Mouse (Mus musculus) liver, adult 2 months (tissue): ENCODE data around the gene Pla2g15. TPM values are rescaled to one million over a fixed set of nuclear protein-coding genes. Genes with fewer than 3 reads are reported as not detected.

Source experiments
- DNase-seq: peaks from one replicate; pipeline ENCODE4 v3.0.0-alpha.2; 2011; ENCODE audit warnings: low read depth, low spot score; ENCODE audit errors: extremely low read depth
- H3K27ac ChIP-seq: fragments of 200-500 bp; replicated peaks from 2 replicates; pipeline ENCODE4 v1.5.1; 2012; ENCODE audit warnings: low read depth, mild to moderate bottlenecking, control low read depth, inconsistent platforms, low read length; ENCODE audit not compliant: insufficient read depth
- H3K27me3 ChIP-seq: fragments of 200-500 bp; 2 replicates; pipeline ENCODE4 v1.6.1; 2012; ENCODE audit warnings: mild to moderate bottlenecking, moderate library complexity, low read length, inconsistent platforms; ENCODE audit not compliant: control insufficient read depth, insufficient read depth
- H3K36me3 ChIP-seq: fragments of 200-500 bp; 2 replicates; pipeline ENCODE4 v1.6.1; 2012; ENCODE audit warnings: low read length, inconsistent platforms; ENCODE audit not compliant: control insufficient read depth, insufficient read depth
- H3K4me1 ChIP-seq: fragments of 200-500 bp; 2 replicates; pipeline ENCODE4 v1.6.1; 2011; ENCODE audit warnings: low read length; ENCODE audit not compliant: control insufficient read depth, insufficient read depth
- H3K4me3 ChIP-seq: fragments of 200-500 bp; 2 replicates; pipeline ENCODE4 v1.5.1; 2011; ENCODE audit warnings: low read depth, mild to moderate bottlenecking, control low read depth, low read length, moderate library complexity; ENCODE audit not compliant: insufficient read depth
- H3K79me2 ChIP-seq: fragments of 200-500 bp; 2 replicates; pipeline ENCODE4 v1.6.1; 2012; ENCODE audit warnings: inconsistent platforms, mild to moderate bottlenecking, low read length, moderate library complexity; ENCODE audit not compliant: control insufficient read depth, insufficient read depth
- H3K9ac ChIP-seq: fragments of 200-500 bp; 2 replicates; pipeline ENCODE4 v1.6.1; 2012; ENCODE audit warnings: low read depth, mild to moderate bottlenecking, control low read depth, inconsistent platforms, low read length
- CTCF ChIP-seq: fragments of 200-500 bp; IDR thresholded peaks from 2 replicates; pipeline ENCODE4 v1.5.1; 2011; ENCODE audit warnings: low read depth, low read length, control low read depth
- POLR2A ChIP-seq: fragments of 200-500 bp; IDR thresholded peaks from 2 replicates; pipeline ENCODE4 v1.6.1; 2011; ENCODE audit warnings: low read length, control low read depth; ENCODE audit not compliant: insufficient read depth; ENCODE audit errors: extremely low read depth
- WGBS: fragments of 180-500 bp; shearing (Covaris S2); methylation state at CpG from one replicate; pipeline ENCODE4 v1.1.7; 2018; 5-methylcytosine and 5-hydroxymethylcytosine counted together
- polyA plus RNA-seq: library from polyadenylated mRNA; depleted of rRNA; stranded (reverse); fragments of >200 nt; gene quantifications from 2 replicates; pipeline ENCODE4 v1.2.3, GENCODE M21; 2012
- total RNA-seq: library from RNA; depleted of rRNA; stranded (reverse); fragments of >200 nt; gene quantifications from 2 replicates; pipeline ENCODE4 v1.2.3, GENCODE M21; 2014

Pla2g15 gene
- total and polyA plus RNA-seq, 2 experiments: 8.7 to 12.5 TPM

DNA sequence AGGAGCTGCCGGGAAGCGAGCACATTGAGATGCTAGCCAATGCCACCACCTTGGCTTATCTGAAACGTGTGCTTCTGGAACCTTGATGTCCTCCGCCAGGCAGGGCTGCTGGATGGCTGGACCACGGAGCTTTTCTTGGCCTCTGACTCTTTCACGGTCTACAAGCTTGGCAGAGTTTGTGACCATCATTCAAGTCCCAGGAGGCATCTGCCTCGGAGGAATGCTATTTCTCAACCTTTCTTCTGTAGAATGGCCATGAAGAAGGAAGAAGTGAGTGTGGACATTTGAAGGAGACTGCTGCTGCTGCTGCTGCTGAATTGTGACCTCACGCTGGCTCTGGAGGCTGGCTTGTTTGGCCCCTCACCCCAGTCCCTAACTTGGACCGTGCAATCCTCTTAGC lies 13.1 kb downstream of the Pla2g15 start:
- no peaks in the 10 kb centered on the region for H3K79me2 ChIP-seq
- no peaks in the 10 kb centered on the region for H3K4me1 ChIP-seq
- TF ChIP-seq CTCF (no peak), POLR2A (no peak)
- no peak overlapping the region for H3K4me3 ChIP-seq
- peaks cover 3% of the 10 kb centered on the region; the same call in 1 of the 2 replicates for H3K36me3 ChIP-seq
- DNase-seq: no peak
- no peak overlapping the region for H3K9ac ChIP-seq
- 87% methylated on average over 9 of the region's 9 CpGs for WGBS
- H3K27me3 ChIP-seq: no peaks in the 10 kb centered on the region
- no peak overlapping the region for H3K27ac ChIP-seq

DNA sequence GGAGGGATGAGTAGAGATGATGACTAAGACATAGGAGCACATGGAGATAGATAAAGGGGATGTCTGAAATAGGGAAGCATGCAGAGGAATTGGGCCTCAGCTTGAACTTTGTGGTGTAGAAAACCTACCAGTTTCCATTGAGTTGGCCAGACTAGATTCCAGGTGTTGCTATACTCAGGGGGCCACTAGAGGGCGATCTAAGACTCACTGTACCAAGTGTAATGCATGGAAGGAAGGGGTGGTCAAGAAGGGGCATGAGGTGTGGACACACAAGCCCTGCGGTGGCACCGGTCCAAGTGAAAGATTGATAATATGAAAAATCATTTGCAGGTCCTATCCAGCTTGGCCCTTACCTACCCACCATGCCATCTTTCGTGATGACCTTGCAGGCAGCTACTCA lies 15.3 kb downstream of the Pla2g15 start:
- Histone ChIP-seq H3K4me3 (no peak overlapping the region), H3K9ac (no peak overlapping the region), H3K27ac (no peak overlapping the region), H3K27me3 (peaks cover 11% of the 10 kb centered on the region), H3K4me1 (peaks cover 7% of the 10 kb centered on the region; the same call in 1 of the 2 replicates), H3K79me2 (no peaks in the 10 kb centered on the region), H3K36me3 (peaks cover 3% of the 10 kb centered on the region; the same call in 1 of the 2 replicates)
- peak; percentile 53 for DNase-seq
- 44% methylated on average over 4 of the region's 4 CpGs for WGBS
- TF ChIP-seq CTCF (peak; percentile 75), POLR2A (no peak)

DNA sequence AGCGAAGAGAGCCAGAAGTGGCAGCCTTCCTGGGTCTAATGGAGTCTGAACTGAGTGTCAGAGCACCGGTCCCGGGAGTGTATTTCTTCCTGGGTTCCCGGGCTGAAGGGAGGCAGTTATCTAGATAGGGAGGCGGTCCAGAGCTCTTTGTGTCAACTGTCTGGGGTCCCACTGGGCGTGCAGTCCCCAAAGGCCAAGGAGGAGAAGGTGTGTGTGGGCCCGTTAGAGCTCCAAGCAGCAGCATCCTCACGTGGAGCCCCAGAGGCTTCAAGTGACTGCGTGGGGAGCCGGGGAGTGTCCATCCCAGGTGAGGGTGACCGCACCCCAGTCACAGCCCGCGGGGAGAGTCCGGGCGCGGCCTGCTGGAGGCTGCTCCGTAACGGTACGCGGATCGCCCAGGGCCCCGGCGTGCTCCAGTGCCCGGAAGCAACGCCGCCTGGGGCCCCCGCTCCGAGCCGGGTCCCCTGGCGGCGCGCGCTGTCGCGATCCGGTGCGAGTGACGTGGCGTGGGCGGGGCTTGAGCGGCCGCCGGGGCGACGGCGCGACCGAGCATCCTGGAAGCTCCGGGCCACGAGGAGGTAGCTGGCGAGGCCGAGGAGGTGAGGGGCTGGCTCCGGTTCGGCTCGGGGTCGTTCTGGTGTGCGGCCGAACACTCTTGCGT lies 18.3 kb downstream of the Pla2g15 start, which contains the start of gene Slc7a6:
Gene Slc7a6, plus strand, starts transcription at position 502 of the 661 bp plus-strand sequence.
- no peak within 1 kb of the TSS for H3K27ac ChIP-seq
- no peaks in the 10 kb centered on the region for H3K79me2 ChIP-seq
- H3K4me3 ChIP-seq: peak within 1 kb of the TSS; percentile 80
- H3K27me3 ChIP-seq: peaks cover 11% of the 10 kb centered on the region
- WGBS: 2% methylated on average over 59 of the region's 59 CpGs
- H3K9ac ChIP-seq: peak within 1 kb of the TSS; percentile 69
- H3K36me3 ChIP-seq: no peaks in the 10 kb centered on the region
- DNase-seq: no peak
- TF ChIP-seq POLR2A (no peak), CTCF (no peak)
- H3K4me1 ChIP-seq: peaks cover 7% of the 10 kb centered on the region; the same call in 1 of the 2 replicates

DNA sequence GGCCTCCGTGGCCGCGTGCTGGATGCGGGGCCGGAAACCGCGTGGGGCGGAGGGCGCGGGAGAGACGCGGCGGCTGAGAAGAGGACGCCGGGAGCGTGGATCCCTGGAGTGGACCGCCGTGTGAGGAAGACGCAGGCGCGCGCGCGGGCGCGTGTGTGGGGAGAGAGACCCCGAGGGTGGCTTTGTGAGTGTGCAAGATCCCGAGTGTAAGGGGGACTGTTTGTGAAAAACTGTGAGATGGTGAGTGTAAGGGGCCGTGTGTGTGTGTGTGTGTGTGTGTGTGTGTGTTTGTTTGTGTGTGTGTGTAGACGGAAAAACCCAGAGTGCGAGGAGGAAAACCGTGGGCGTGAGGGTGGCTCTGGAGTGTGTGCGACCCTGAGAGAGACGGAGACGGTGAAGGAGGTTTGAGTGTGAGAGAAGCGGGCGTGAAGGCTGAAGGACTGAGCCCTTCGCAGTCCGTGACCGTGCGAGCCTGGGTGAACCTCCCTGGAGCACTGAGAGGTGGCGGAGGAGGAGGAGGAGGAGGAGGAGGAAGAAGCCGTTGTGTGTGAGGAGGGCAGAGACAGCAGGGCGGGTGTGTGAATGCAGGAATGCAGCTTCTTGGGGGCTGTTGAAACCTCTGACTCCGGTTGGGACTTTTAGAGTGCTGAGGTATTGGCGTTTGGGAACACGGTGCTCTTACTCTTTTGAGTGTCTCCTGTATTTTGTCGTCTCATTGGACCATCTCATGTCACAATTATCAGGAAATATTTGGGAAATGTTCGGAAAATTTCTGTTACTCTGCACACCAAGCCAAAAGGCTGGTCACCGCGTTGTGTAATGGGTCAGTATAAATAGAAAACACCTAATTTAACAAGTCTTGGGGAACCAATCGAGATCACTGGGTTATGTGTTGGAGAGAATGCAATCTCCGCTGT lies 19.1 kb downstream of the Pla2g15 start:
- TF ChIP-seq POLR2A: no peak
- no peak for TF ChIP-seq CTCF
- Histone ChIP-seq H3K9ac (peak overlapping the region; percentile 69), H3K4me3 (peak overlapping the region; percentile 80), H3K4me1 (peaks cover 7% of the 10 kb centered on the region; the same call in 1 of the 2 replicates), H3K27ac (no peak overlapping the region), H3K27me3 (peaks cover 11% of the 10 kb centered on the region), H3K79me2 (no peaks in the 10 kb centered on the region), H3K36me3 (no peaks in the 10 kb centered on the region)
- WGBS: 4% methylated on average over 53 of the region's 54 CpGs
- no peak for DNase-seq

DNA sequence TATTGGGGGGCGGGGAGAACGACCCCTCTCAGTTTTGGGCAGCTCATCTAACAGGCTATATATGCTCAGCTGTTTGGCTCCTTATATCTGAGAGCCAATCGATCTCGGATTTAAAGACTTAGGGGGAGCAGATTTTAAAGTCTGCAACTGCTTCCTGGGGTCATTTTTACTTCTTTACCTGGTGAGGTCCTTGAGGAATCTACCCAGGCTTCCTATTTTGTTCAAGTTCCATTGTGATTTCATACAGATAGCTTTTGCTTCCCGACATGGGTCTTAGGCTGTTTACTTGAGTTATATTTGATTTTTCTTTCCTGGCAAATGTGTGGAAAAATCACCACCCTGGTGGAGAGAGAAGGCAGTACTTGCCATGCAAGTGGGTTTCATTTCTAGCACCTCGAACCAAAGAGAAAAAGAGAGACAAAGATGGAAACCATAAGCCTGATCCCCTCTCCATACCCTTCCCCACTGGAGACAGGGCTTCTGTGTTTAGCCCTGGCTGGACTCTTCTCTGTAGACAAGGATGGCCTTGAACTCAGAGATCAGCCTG lies 19.8 kb downstream of the Pla2g15 start:
- Histone ChIP-seq H3K4me3 (no peak overlapping the region), H3K4me1 (peaks cover 7% of the 10 kb centered on the region; the same call in 1 of the 2 replicates), H3K9ac (no peak overlapping the region), H3K27me3 (peaks cover 11% of the 10 kb centered on the region), H3K27ac (no peak overlapping the region), H3K79me2 (no peaks in the 10 kb centered on the region), H3K36me3 (no peaks in the 10 kb centered on the region)
- 36% methylated on average over 6 of the region's 6 CpGs for whole genome bisulfite sequencing
- DNase-seq: no peak
- TF ChIP-seq POLR2A (no peak), CTCF (no peak)
